Mouse (Mus musculus): Measurements from ENCODE around the gene Atp1a4. TPM values are rescaled to one million over a fixed set of nuclear protein-coding genes. Genes with fewer than 3 reads are reported as not detected.

Atp1a4 gene
- polyA plus RNA-seq, 1 experiment from 2014 or later, result not detected

GRCm38 (mm10) chr1:172221297-172222063, 36.7 kb downstream of the Atp1a4 start:
- ATAC-seq (ENCODE audit: low FRiP score, low TSS enrichment) (no peak), DNase-seq (ENCODE audit: low spot score) (no peak)
- no peaks in the 10 kb centered on the region for H3K27me3 ChIP-seq (ENCODE audit: control insufficient read depth, insufficient read depth, low read length)
- no peak overlapping the region for H3K9ac ChIP-seq (ENCODE audit: low read length)
- H3K36me3 ChIP-seq (ENCODE audit: control insufficient read depth, insufficient read depth, low read length), result no peaks in the 10 kb centered on the region
- H3K4me2 ChIP-seq (replicated peaks; ENCODE audit: low read depth), result no peak overlapping the region
- 60% methylated on average over 11 of the region's 11 CpGs for WGBS
- H3K27ac ChIP-seq (replicated peaks), result peak overlapping the region; percentile 45; the same call in 1 of the 2 replicates
- H3K4me3 ChIP-seq (ENCODE audit: low read depth, low read length), result no peak overlapping the region
- peaks cover 12% of the 10 kb centered on the region; the same call in 1 of the 2 replicates for H3K4me1 ChIP-seq (replicated peaks; ENCODE audit: control insufficient read depth, insufficient read depth)
- H3K9me3 ChIP-seq (ENCODE audit: control insufficient read depth, low read length), result no peaks in the 10 kb centered on the region
- TF ChIP-seq EP300 (optimal IDR thresholded peaks at IDR 0.05) (no peak), CTCF (IDR thresholded peaks at IDR 0.05; ENCODE audit: low read depth) (no peak)

- TF ChIP-seq EP300 (optimal IDR thresholded peaks at IDR 0.05), result no peak
- TF ChIP-seq CTCF (IDR thresholded peaks at IDR 0.05; ENCODE audit: low read depth), result no peak
- 43% methylated on average over 10 of the region's 10 CpGs for WGBS
- Histone ChIP-seq H3K9me3 (ENCODE audit: control insufficient read depth, low read length) (no peaks in the 10 kb centered on the region), H3K36me3 (ENCODE audit: control insufficient read depth, insufficient read depth, low read length) (no peaks in the 10 kb centered on the region), H3K9ac (ENCODE audit: low read length) (no peak overlapping the region), H3K27ac (replicated peaks) (peak overlapping the region; percentile 45; the same call in 1 of the 2 replicates), H3K4me2 (replicated peaks; ENCODE audit: low read depth) (peak overlapping the region; percentile 14; the same call in 1 of the 2 replicates), H3K4me1 (replicated peaks; ENCODE audit: control insufficient read depth, insufficient read depth) (peaks cover 12% of the 10 kb centered on the region; the same call in 1 of the 2 replicates), H3K4me3 (ENCODE audit: low read depth, low read length) (no peak overlapping the region), H3K27me3 (ENCODE audit: control insufficient read depth, insufficient read depth, low read length) (no peaks in the 10 kb centered on the region)
- ATAC-seq (ENCODE audit: low FRiP score, low TSS enrichment) (peak; percentile 48; the same call in 1 of the 2 replicates), DNase-seq (ENCODE audit: low spot score) (no peak)
These were observed 37.8 kb downstream of the Atp1a4 start for GRCm38 (mm10) chr1:172220414-172220813.

GRCm38 (mm10) chr1:172219451-172220406, 38.5 kb downstream of the Atp1a4 start, which contains the start of gene Casq1:
Gene Casq1 (minus strand): TSS chr1:172219868.
- Histone ChIP-seq H3K4me1 (replicated peaks; ENCODE audit: control insufficient read depth, insufficient read depth) (peaks cover 12% of the 10 kb centered on the region; the same call in 1 of the 2 replicates), H3K9ac (ENCODE audit: low read length) (0 out of 2 replicates have a peak within 1 kb of the TSS, but pooled peaks have one; percentile 27), H3K36me3 (ENCODE audit: control insufficient read depth, insufficient read depth, low read length) (no peaks in the 10 kb centered on the region), H3K27ac (replicated peaks) (peak within 1 kb of the TSS; percentile 45; the same call in 1 of the 2 replicates), H3K4me2 (replicated peaks; ENCODE audit: low read depth) (peak within 1 kb of the TSS; percentile 14; the same call in 1 of the 2 replicates), H3K9me3 (ENCODE audit: control insufficient read depth, low read length) (no peaks in the 10 kb centered on the region), H3K4me3 (ENCODE audit: low read depth, low read length) (no peak within 1 kb of the TSS), H3K27me3 (ENCODE audit: control insufficient read depth, insufficient read depth, low read length) (no peaks in the 10 kb centered on the region)
- WGBS, result 77% methylated on average over 19 of the region's 19 CpGs
- no peak for ATAC-seq (ENCODE audit: low FRiP score, low TSS enrichment)
- TF ChIP-seq CTCF (IDR thresholded peaks at IDR 0.05; ENCODE audit: low read depth) (no peak), EP300 (optimal IDR thresholded peaks at IDR 0.05) (no peak)
- no peak for DNase-seq (ENCODE audit: low spot score)

GRCm38 (mm10) chr1:172218164-172218910, 39.9 kb downstream of the Atp1a4 start:
- no peak overlapping the region for H3K27ac ChIP-seq (replicated peaks)
- WGBS, result 55% methylated on average over 15 of the region's 15 CpGs
- H3K9me3 ChIP-seq (ENCODE audit: control insufficient read depth, low read length), result no peaks in the 10 kb centered on the region

GRCm38 (mm10) chr1:172217148-172217547, 41.1 kb downstream of the Atp1a4 start:
- Histone ChIP-seq H3K9ac (ENCODE audit: low read length) (peak overlapping the region; percentile 41; the same call in 1 of the 2 replicates), H3K27ac (replicated peaks) (peak overlapping the region; percentile 85), H3K4me2 (replicated peaks; ENCODE audit: low read depth) (peak overlapping the region; percentile 41), H3K4me3 (ENCODE audit: low read depth, low read length) (no peak overlapping the region), H3K9me3 (ENCODE audit: control insufficient read depth, low read length) (no peaks in the 10 kb centered on the region), H3K4me1 (replicated peaks; ENCODE audit: control insufficient read depth, insufficient read depth) (peaks cover 12% of the 10 kb centered on the region; the same call in 1 of the 2 replicates), H3K36me3 (ENCODE audit: control insufficient read depth, insufficient read depth, low read length) (no peaks in the 10 kb centered on the region), H3K27me3 (ENCODE audit: control insufficient read depth, insufficient read depth, low read length) (no peaks in the 10 kb centered on the region)
- 0% methylated on average over 5 of the region's 5 CpGs for WGBS
- DNase-seq (ENCODE audit: low spot score) (peak; percentile 94), ATAC-seq (ENCODE audit: low FRiP score, low TSS enrichment) (peak; percentile 80)
- peak; percentile 97 for TF ChIP-seq CTCF (IDR thresholded peaks at IDR 0.05; ENCODE audit: low read depth)
- TF ChIP-seq EP300 (optimal IDR thresholded peaks at IDR 0.05), result no peak

More at GRCm38 (mm10) chr1:172218164-172218910, 39.9 kb downstream of the Atp1a4 start:
- H3K4me2 ChIP-seq (replicated peaks; ENCODE audit: low read depth), result no peak overlapping the region
- no peaks in the 10 kb centered on the region for H3K27me3 ChIP-seq (ENCODE audit: control insufficient read depth, insufficient read depth, low read length)
- no peak for DNase-seq (ENCODE audit: low spot score)
- H3K9ac ChIP-seq (ENCODE audit: low read length), result no peak overlapping the region
- peaks cover 12% of the 10 kb centered on the region; the same call in 1 of the 2 replicates for H3K4me1 ChIP-seq (replicated peaks; ENCODE audit: control insufficient read depth, insufficient read depth)
- ATAC-seq (ENCODE audit: low FRiP score, low TSS enrichment), result no peak
- TF ChIP-seq CTCF (IDR thresholded peaks at IDR 0.05; ENCODE audit: low read depth), result no peak
- TF ChIP-seq EP300 (optimal IDR thresholded peaks at IDR 0.05), result no peak
- no peak overlapping the region for H3K4me3 ChIP-seq (ENCODE audit: low read depth, low read length)
- H3K36me3 ChIP-seq (ENCODE audit: control insufficient read depth, insufficient read depth, low read length), result no peaks in the 10 kb centered on the region
